Mouse (Mus musculus): ENCODE results near the gene Gm1043. TPM values are rescaled to one million over a fixed set of nuclear protein-coding genes. Genes with fewer than 3 reads are reported as not detected.

The Gm1043 gene
- polyA plus RNA-seq, 1 experiment from 2014 or later, result not detected

- Histone ChIP-seq H3K4me3 (replicated peaks) (no peak overlapping the region), H3K27me3 (no peaks in the 10 kb centered on the region), H3K36me3 (no peaks in the 10 kb centered on the region), H3K9me3 (no peaks in the 10 kb centered on the region), H3K4me2 (no peak overlapping the region), H3K4me1 (replicated peaks) (0 out of 2 replicates have a peak, but pooled peaks cover 6% of the 10 kb centered on the region), H3K9ac (replicated peaks) (no peak overlapping the region), H3K27ac (no peak overlapping the region)
- 45% methylated on average over 6 of the region's 6 CpGs for whole genome bisulfite sequencing
- no peak for ATAC-seq (ENCODE audit: insufficient number of reproducible peaks, insufficient read depth, low FRiP score, low TSS enrichment, low read depth)
Measured at GRCm38 (mm10) chr5:37263816-37264215, 178.6 kb downstream of the Gm1043 start.

Other genes with a start within 250 kb of the Gm1043 start
- 0.17 and 0.31 TPM in 2 replicates for gene Ppp2r2c, start 216.9 kb upstream of the Gm1043 start, polyA plus RNA-seq (2016; fragmentation: Nextera tagmentation; extraction: Ambion mirVana)
- 7.5 and 8.0 TPM in 2 replicates for gene Wfs1, start 96.2 kb upstream of the Gm1043 start, polyA plus RNA-seq (2016; fragmentation: Nextera tagmentation; extraction: Ambion mirVana)
- gene Crmp1, start 156.6 kb downstream of the Gm1043 start, polyA plus RNA-seq (2016; fragmentation: Nextera tagmentation; extraction: Ambion mirVana), result 18.9 and 19.2 TPM in 2 replicates